Mouse (Mus musculus) lung, postnatal 0 days (tissue): ENCODE measurements at regions not wholly inside any gene's neighbourhood (a gene's known extent, or its start where the extent isn't known, plus 50 kb on each side); places are given as distances from the start of the nearest gene placed in this dataset.

Experiments used
- CTCF ChIP-seq: IDR thresholded peaks from 2 replicates; pipeline ENCODE4 v1.5.1; 2016; ENCODE audit warnings: antibody characterized with exemption, mild to moderate bottlenecking
- EP300 ChIP-seq: IDR thresholded peaks from 2 replicates; pipeline ENCODE4 v1.6.1; 2016; ENCODE audit warnings: antibody characterized with exemption, mild to moderate bottlenecking, control low read depth

DNA sequence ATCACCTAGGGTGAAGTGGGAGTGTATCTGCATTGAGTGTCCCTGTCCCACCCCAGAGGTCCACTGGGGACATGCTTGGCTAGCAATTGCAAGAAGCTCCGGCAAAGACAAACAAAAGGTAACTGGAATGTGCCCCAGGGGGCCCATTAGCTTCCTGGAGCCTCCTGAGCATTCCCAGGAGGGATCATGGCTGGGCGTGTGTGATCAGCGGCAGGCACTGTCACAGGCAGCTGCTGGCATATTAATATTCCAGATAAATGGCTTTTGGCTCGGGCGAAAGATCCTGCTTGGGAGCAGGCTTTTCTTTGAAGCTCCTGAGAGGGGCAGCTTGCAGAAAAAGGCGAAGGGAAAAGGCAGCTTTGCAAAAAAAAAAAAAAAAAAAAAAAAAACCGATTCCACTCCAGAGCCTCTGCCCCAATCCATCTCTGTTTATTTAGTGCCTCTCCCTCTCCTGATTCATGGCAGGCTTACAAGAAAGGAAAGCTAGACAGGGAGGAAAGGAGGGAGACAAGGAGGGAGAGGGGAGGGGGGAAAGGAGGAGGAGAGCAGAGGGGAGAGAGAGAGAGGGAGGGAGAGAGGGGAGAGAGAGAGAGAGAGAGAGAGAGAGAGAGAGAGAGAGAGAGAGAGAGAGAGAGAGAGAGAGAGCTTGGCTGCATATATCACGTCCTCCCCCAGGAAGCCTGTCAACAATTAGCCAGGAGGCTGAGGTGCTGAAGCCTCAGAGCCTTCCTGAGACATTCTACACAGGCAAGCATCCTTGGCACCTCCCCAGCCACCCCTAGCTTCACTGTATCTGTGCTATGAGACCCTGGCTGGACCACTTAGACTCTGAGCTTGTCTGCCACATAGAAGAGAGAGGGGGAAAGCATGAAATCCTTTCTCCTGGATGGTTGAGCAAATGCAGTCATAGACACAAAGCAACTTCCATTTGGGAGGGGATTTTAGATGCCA, 443.4 kb upstream of the Zmiz1 start:
- no peak for TF ChIP-seq CTCF
- no peak for TF ChIP-seq EP300
